In genomic region chr2:156474891-156475284, GRCm38 (mm10) we compare ENCODE assay signal across 8 mouse cellular contexts. TPM values are rescaled to one million over a fixed set of nuclear protein-coding genes. Genes with fewer than 3 reads are reported as not detected.
DNase-seq lines count a peak whose midpoint lies in the region; ATAC-seq and TF ChIP-seq lines count a peak whose summit lies in the region.

No protein-coding gene starts in this region.

- H3K4me3 ChIP-seq in hindbrain, embryonic 12.5 days: peak overlapping the region; percentile 59
- peak overlapping the region; percentile 61 for H3K4me3 ChIP-seq in liver, embryonic 12.5 days
- peak overlapping the region; percentile 63 for H3K4me3 ChIP-seq in neural tube, embryonic 12.5 days

- peak overlapping the region; percentile 65 for H3K27ac ChIP-seq in hindbrain, embryonic 12.5 days
- H3K27ac ChIP-seq in liver, embryonic 12.5 days: peak overlapping the region; percentile 55
- no peak overlapping the region for H3K27ac ChIP-seq in neural tube, embryonic 12.5 days

- peak overlapping the region; percentile 85 for H3K4me2 ChIP-seq in hindbrain, embryonic 12.5 days (replicated peaks)
- peak overlapping the region; percentile 82 for H3K4me2 ChIP-seq in liver, embryonic 12.5 days
- H3K4me2 ChIP-seq in neural tube, embryonic 12.5 days (replicated peaks): peak overlapping the region; percentile 96

- no peak for TF ChIP-seq POLR2A in brain, embryonic 14.5 days (IDR thresholded peaks at IDR 0.05; ENCODE audit: borderline replicate concordance, extremely low read depth, insufficient read depth, insufficient read length, poor library complexity, severe bottlenecking)

- ATAC-seq in cerebellum, adult (ENCODE audit: insufficient number of reproducible peaks, low FRiP score, low TSS enrichment): no peak; the same call in 1 of the 2 replicates
- peak; percentile 39 for ATAC-seq in hindbrain, embryonic 12.5 days (ENCODE audit: low FRiP score)
- peak; percentile 27 for ATAC-seq in liver, embryonic 12.5 days
- peak; percentile 46 for ATAC-seq in neural tube, embryonic 12.5 days (ENCODE audit: low FRiP score, low read depth)

- DNase-seq in cerebellum, adult 9-11 months: peak; percentile 70
- peak; percentile 53 for DNase-seq in brain, embryonic 14.5 days (ENCODE audit: low read depth)
- DNase-seq in natural killer cell, adult 2 months (ENCODE audit: low spot score in 2 of 2): no peak
- no peak for DNase-seq in frontal cortex, postnatal 14 days (ENCODE audit: low spot score in 2 of 2)

- no peaks in the 10 kb centered on the region for H3K9me3 ChIP-seq in hindbrain, embryonic 12.5 days (replicated peaks)
- no peaks in the 10 kb centered on the region for H3K9me3 ChIP-seq in liver, embryonic 12.5 days (replicated peaks)
- no peaks in the 10 kb centered on the region for H3K9me3 ChIP-seq in neural tube, embryonic 12.5 days

- peak overlapping the region; percentile 91 for H3K9ac ChIP-seq in hindbrain, embryonic 12.5 days
- H3K9ac ChIP-seq in liver, embryonic 12.5 days: peak overlapping the region; percentile 69
- H3K9ac ChIP-seq in neural tube, embryonic 12.5 days: peak overlapping the region; percentile 88

- no peak for TF ChIP-seq CTCF in brain, embryonic 14.5 days (IDR thresholded peaks at IDR 0.05; ENCODE audit: borderline replicate concordance, extremely low read depth, insufficient read depth, insufficient read length)

- 30% methylated on average over 12 of the region's 12 CpGs for WGBS in hindbrain, embryonic 12.5 days
- 33% methylated on average over 12 of the region's 12 CpGs for WGBS in liver, embryonic 12.5 days (ENCODE audit: insufficient replicate concordance)
- WGBS in neural tube, embryonic 12.5 days: 33% methylated on average over 12 of the region's 12 CpGs

- H3K27me3 ChIP-seq in hindbrain, embryonic 12.5 days: no peaks in the 10 kb centered on the region
- H3K27me3 ChIP-seq in liver, embryonic 12.5 days (replicated peaks): peaks cover 65% of the 10 kb centered on the region
- H3K27me3 ChIP-seq in neural tube, embryonic 12.5 days (replicated peaks): 0 out of 2 replicates have a peak, but pooled peaks cover 3% of the 10 kb centered on the region

- peaks cover 37% of the 10 kb centered on the region for H3K4me1 ChIP-seq in hindbrain, embryonic 12.5 days
- H3K4me1 ChIP-seq in liver, embryonic 12.5 days: peaks cover 49% of the 10 kb centered on the region
- H3K4me1 ChIP-seq in neural tube, embryonic 12.5 days: peaks cover 19% of the 10 kb centered on the region

- no peaks in the 10 kb centered on the region for H3K36me3 ChIP-seq in hindbrain, embryonic 12.5 days
- H3K36me3 ChIP-seq in liver, embryonic 12.5 days: no peaks in the 10 kb centered on the region
- H3K36me3 ChIP-seq in neural tube, embryonic 12.5 days: no peaks in the 10 kb centered on the region

RNA-seq across cellular contexts. Expression of gene Epb41l1, which starts 54.2 kb away (rescaled TPM):
- polyA plus RNA-seq in brain, embryonic 14.5 days (2012; rRNA removed): 65.2 and 99.5 TPM in 2 replicates
- 6.1 and 7.1 TPM in 2 replicates for polyA plus RNA-seq in hindbrain, embryonic 12.5 days (2016; fragmentation: Nextera tagmentation; extraction: Ambion mirVana)
- 0.75 and 1.0 TPM in 2 replicates for polyA plus RNA-seq in liver, embryonic 12.5 days (2016; fragmentation: Nextera tagmentation; extraction: Ambion mirVana)
- 5.0 and 5.1 TPM in 2 replicates for polyA plus RNA-seq in neural tube, embryonic 12.5 days (2016; fragmentation: Nextera tagmentation; extraction: Ambion mirVana)

Comparison
In these comparisons a context has a peak if more than half of its experiments do, and no peak if none do; other contexts are left out.
1. DNase-seq: peak in cerebellum, adult 9-11 months (single experiment) and brain, embryonic 14.5 days (single experiment); none in natural killer cell, adult 2 months (0 of 2) and frontal cortex, postnatal 14 days (0 of 2).
2. Peak in every context shown above with its lines, with median percentiles within 50 percentile points of each other: H3K4me2 ChIP-seq, H3K4me3 ChIP-seq and H3K9ac ChIP-seq.